Mouse (Mus musculus) G1E (cell line): ENCODE results near the gene Ap1g1. TPM values are rescaled to one million over a fixed set of nuclear protein-coding genes. Genes with fewer than 3 reads are reported as not detected.

Experiments
- ATAC-seq: 2 replicates; pipeline ENCODE4 v1.8.0; 2016; ENCODE audit warnings: mild to moderate bottlenecking; ENCODE audit not compliant: insufficient number of reproducible peaks, poor library complexity, low FRiP score, severe bottlenecking; ENCODE audit errors: extremely low read depth
- DNase-seq: peaks from one replicate; pipeline ENCODE4 v3.0.0; 2012; ENCODE audit warnings: low spot score
- H3K27me3 ChIP-seq: 2 replicates; pipeline ENCODE4 v1.6.1; 2012; ENCODE audit warnings: mild to moderate bottlenecking, low read length, inconsistent platforms; ENCODE audit not compliant: insufficient read depth
- H3K36me3 ChIP-seq: replicated peaks from 2 replicates; pipeline ENCODE3; 2012; ENCODE audit warnings: mild to moderate bottlenecking, inconsistent platforms
- H3K4me1 ChIP-seq: 2 replicates; pipeline ENCODE4 v1.6.1; 2012; ENCODE audit warnings: low read depth, low read length, inconsistent platforms, mixed read lengths; ENCODE audit not compliant: insufficient read depth
- H3K4me3 ChIP-seq: 2 replicates; pipeline ENCODE4 v1.5.1; 2012; ENCODE audit warnings: low read depth, mild to moderate bottlenecking, inconsistent platforms, low read length, moderate library complexity, mixed read lengths
- H3K9me3 ChIP-seq: replicated peaks from 2 replicates; pipeline ENCODE4 v1.6.1; 2012; ENCODE audit warnings: inconsistent platforms
- CTCF ChIP-seq: IDR thresholded peaks from 2 replicates; pipeline ENCODE4 v1.5.1; 2012; ENCODE audit warnings: low read depth, low read length, inconsistent platforms, mixed read lengths
- GATA1 ChIP-seq: IDR thresholded peaks from 2 replicates; pipeline ENCODE4 v1.6.1; 2012; ENCODE audit warnings: borderline replicate concordance, low read length, inconsistent platforms, mixed read lengths
- GATA2 ChIP-seq: IDR thresholded peaks from 2 replicates; pipeline ENCODE4 v1.6.1; 2012; ENCODE audit warnings: low read depth, low read length, inconsistent platforms, borderline replicate concordance
- POLR2AphosphoS5 ChIP-seq: IDR thresholded peaks from 2 replicates; pipeline ENCODE4 v1.6.1; 2012; ENCODE audit warnings: low read depth, low read length, inconsistent platforms; ENCODE audit not compliant: insufficient replicate concordance
- TAL1 ChIP-seq: conservative IDR thresholded peaks from 2 replicates; pipeline ENCODE4 v1.6.1; 2012; ENCODE audit warnings: low read depth, low read length, inconsistent platforms, mixed read lengths
- polyA plus RNA-seq: library from polyadenylated mRNA; stranded (reverse); fragments of >175 nt; gene quantifications from 2 replicates; pipeline ENCODE4 v1.2.3, GENCODE M21; 2012
- total RNA-seq, 2 experiments: library from RNA; stranded (forward) in 1 of 2; stranded (reverse) in 1 of 2; fragments of 200-1000 nt in 1 of 2; fragments of >200 nt in 1 of 2; fragmentation: Nextera tagmentation in 1 of 2; gene quantifications; 2 replicates each; pipeline ENCODE4 v1.2.3; 2014 to 2017

Gene Ap1g1
- total and polyA plus RNA-seq, 3 experiments: 73.7 to 114 (median 87.5) TPM

DNA sequence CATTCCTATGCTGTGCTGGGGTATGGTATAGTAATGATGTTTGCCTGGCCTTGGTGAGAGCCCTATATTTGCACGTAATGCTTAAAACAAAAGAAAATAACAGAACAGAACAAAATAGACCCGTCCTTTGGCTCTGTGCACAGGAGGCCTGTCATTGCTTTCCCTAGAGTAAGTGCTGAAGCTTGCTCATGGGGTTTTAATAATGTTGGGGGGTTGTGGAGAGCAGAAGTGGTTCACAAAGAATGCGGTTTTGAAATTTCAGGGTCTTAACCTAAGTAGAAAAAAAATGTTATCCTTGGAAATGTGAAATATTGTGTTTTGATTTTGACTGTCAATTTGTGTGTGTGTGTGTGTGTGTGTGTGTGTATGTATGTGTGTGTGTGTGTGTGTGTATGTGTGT lies 70.6 kb downstream of the Ap1g1 start:
- H3K27me3 ChIP-seq: no peaks in the 10 kb centered on the region
- no peak overlapping the region for H3K4me3 ChIP-seq
- DNase-seq (no peak), ATAC-seq (no peak)
- H3K4me1 ChIP-seq: peaks cover 2% of the 10 kb centered on the region; the same call in 1 of the 2 replicates
- TF ChIP-seq GATA1 (no peak), POLR2AphosphoS5 (no peak), TAL1 (no peak)
- H3K36me3 ChIP-seq: peaks cover 88% of the 10 kb centered on the region
- H3K9me3 ChIP-seq: no peaks in the 10 kb centered on the region

DNA sequence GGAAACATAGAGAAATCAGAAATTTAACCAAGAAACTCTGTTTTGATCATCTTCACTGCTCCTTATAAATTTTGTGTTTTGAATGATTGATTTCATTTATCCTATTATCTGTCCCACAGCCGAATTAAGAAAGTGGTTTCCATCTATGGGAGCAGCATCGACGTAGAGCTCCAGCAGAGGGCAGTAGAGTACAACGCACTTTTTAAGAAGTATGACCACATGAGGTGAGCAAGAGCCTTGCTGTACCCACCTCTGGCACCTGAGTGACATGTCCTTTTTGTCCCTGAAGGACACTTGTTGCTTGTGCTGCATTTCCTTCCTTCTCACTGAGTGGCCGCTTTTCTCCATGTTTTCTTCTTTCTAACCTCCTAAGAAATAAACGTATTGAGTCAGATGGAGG lies 75.1 kb downstream of the Ap1g1 start:
- H3K27me3 ChIP-seq: no peaks in the 10 kb centered on the region

DNA sequence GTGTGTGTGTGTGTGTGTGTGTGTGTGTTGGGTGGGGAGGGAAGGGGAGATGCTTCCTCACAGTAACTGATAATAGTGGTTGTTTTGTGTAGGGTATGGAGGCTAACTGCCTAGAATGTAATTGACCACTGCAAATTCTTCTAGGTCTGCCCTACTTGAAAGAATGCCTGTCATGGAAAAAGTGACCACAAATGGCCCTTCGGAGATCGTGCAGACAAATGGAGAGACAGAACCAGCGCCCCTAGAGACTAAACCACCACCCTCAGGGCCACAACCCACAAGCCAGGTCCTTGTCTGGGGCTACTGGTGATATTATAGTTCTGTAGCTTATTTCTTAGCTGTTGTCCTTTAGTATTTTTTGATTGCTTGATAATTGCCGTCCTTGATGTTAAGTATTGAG lies 76.2 kb downstream of the Ap1g1 start:
- TF ChIP-seq GATA2 (no peak), TAL1 (no peak), GATA1 (no peak), POLR2AphosphoS5 (no peak), CTCF (no peak)

More for the DNA sequence above, 75.1 kb downstream of the Ap1g1 start:
- ATAC-seq: peak; percentile 72
- H3K9me3 ChIP-seq: no peaks in the 10 kb centered on the region
- DNase-seq: peak; percentile 29
- H3K4me1 ChIP-seq: peaks cover 2% of the 10 kb centered on the region; the same call in 1 of the 2 replicates
- TF ChIP-seq GATA1 (no peak), GATA2 (no peak), CTCF (peak; percentile 90), TAL1 (no peak), POLR2AphosphoS5 (no peak)
- H3K4me3 ChIP-seq: no peak overlapping the region
- peaks cover 84% of the 10 kb centered on the region for H3K36me3 ChIP-seq

DNA sequence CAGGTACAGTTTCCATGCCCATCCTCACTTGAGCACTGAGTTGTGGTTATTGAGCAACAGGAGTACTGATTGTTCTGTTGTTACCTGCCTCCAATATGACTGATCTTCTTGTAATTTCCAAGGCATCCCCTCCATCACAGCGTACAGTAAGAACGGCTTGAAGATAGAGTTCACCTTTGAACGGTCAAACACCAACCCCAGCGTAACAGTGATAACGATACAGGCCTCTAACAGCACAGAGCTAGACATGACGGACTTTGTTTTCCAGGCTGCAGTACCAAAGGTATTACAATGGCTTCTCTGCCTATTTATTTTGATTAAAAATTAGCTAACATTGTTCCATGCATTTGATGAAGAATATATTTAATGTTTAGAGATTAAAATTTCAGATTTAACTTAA lies 77.1 kb downstream of the Ap1g1 start:
- ATAC-seq (no peak), DNase-seq (no peak)
- Histone ChIP-seq H3K4me3 (no peak overlapping the region), H3K9me3 (no peaks in the 10 kb centered on the region), H3K36me3 (peaks cover 79% of the 10 kb centered on the region), H3K27me3 (no peaks in the 10 kb centered on the region), H3K4me1 (peaks cover 2% of the 10 kb centered on the region; the same call in 1 of the 2 replicates)
- no peak for TF ChIP-seq TAL1
- no peak for TF ChIP-seq CTCF
- no peak for TF ChIP-seq GATA1
- TF ChIP-seq POLR2AphosphoS5: no peak
- no peak for TF ChIP-seq GATA2

More for the DNA sequence above, 76.2 kb downstream of the Ap1g1 start:
- Histone ChIP-seq H3K27me3 (no peaks in the 10 kb centered on the region), H3K4me3 (no peak overlapping the region), H3K9me3 (no peaks in the 10 kb centered on the region), H3K4me1 (peaks cover 2% of the 10 kb centered on the region; the same call in 1 of the 2 replicates), H3K36me3 (peaks cover 79% of the 10 kb centered on the region)
- DNase-seq (no peak), ATAC-seq (no peak)

DNA sequence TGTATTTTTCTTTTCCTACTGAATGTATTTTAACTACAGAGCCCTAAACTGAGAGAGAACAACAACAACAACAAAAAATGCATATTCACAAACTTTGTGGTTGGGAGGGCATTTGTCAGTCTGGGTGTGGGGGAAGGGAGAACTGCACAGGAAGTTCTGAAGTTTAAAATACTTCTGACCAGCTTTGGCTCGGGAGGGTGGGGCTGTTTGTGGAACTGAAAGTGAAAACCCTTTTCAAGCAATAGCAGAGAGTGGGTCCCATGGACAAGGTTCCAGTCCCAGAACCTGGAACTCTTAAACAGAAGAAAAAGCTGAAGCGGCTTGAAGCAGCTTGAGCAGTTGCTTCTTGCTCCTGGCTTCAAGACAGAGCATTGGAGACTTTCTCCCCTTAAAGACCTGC lies 85.0 kb downstream of the Ap1g1 start:
- Histone ChIP-seq H3K36me3 (peaks cover 40% of the 10 kb centered on the region), H3K4me1 (peaks cover 58% of the 10 kb centered on the region), H3K4me3 (peak overlapping the region; percentile 37; the same call in 1 of the 2 replicates), H3K27me3 (no peaks in the 10 kb centered on the region), H3K9me3 (no peaks in the 10 kb centered on the region)
- TF ChIP-seq GATA2: no peak
- TF ChIP-seq POLR2AphosphoS5: no peak
- TF ChIP-seq CTCF: no peak
- no peak for TF ChIP-seq TAL1
- no peak for TF ChIP-seq GATA1
- ATAC-seq (peak; percentile 31; the same call in 1 of the 2 replicates), DNase-seq (peak; percentile 38)

DNA sequence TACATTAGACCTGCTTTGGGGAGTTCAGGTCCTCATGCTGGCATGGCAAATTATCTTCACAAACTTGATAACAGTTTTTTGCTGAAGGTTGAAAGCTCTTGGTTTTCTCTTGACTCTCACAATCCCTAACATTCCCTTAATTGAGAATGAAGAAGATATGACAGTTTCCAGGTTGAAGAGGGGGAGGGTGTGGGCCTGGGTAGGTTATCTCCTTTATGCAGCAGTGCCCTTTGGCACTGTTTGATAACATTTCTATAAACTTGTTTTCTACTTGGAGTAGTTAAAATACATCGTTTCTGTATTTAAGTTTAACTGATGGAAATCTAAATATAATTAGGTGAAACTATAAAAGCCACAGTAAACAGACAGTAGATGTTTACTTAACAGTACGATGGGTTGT lies 86.4 kb downstream of the Ap1g1 start:
- TF ChIP-seq GATA2: no peak
- peak; percentile 88 for TF ChIP-seq TAL1
- TF ChIP-seq CTCF: no peak
- TF ChIP-seq GATA1: no peak
- no peak for TF ChIP-seq POLR2AphosphoS5
- ATAC-seq: peak; percentile 55

More for the DNA sequence above, 86.4 kb downstream of the Ap1g1 start:
- Histone ChIP-seq H3K4me3 (no peak overlapping the region), H3K9me3 (no peaks in the 10 kb centered on the region), H3K27me3 (no peaks in the 10 kb centered on the region), H3K4me1 (peaks cover 62% of the 10 kb centered on the region), H3K36me3 (peaks cover 32% of the 10 kb centered on the region)
- DNase-seq: peak; percentile 15
